Comparison of ENCODE assay signal across 10 mouse cellular contexts in genomic region chr17:86302861-86303331, GRCm38 (mm10).
DNase-seq lines count a peak whose midpoint lies in the region; ATAC-seq and TF ChIP-seq lines count a peak whose summit lies in the region.
"Had no signal": no experiment of that assay in that cellular context is flagged by ENCODE, and none has a peak within 500 bp of the region (broad histone marks: within the 10 kb centered on the region; RNA-seq: fewer than 3 reads in every experiment).

No protein-coding gene starts in this region.

- intact Hi-C loops in heart, postnatal 10 days (cut with DNase I) = loop anchor here (5.0 kb wide), 1 partner anchor 144 kb away; no protein-coding TSS in a partner anchor

- TF ChIP-seq CTCF in liver, adult 2 months (IDR thresholded peaks at IDR 0.05; ENCODE audit: low read depth, low read length) = no peak

- H3K4me1 ChIP-seq in neural tube, embryonic 13.5 days (replicated peaks) = peaks cover 71% of the 10 kb centered on the region
- H3K4me1 ChIP-seq in liver, adult 2 months (ENCODE audit: control insufficient read depth, insufficient read depth, low read length) = peaks cover 2% of the 10 kb centered on the region; the same call in 1 of the 2 replicates
- H3K4me1 ChIP-seq in hindbrain, embryonic 16.5 days (ENCODE audit: control insufficient read depth, insufficient read depth, low read depth, low read length) = peaks cover 22% of the 10 kb centered on the region

- DNase-seq in neural tube, embryonic 10.5 days (ENCODE audit: extremely low spot score, low spot score) = no peak
- peak; percentile 64 for DNase-seq in heart, postnatal 10 days
- no peak for DNase-seq in liver, adult 2 months (ENCODE audit: extremely low read depth, low read depth, low spot score)
- DNase-seq in thymus, postnatal 4 days = no peak
- no peak for DNase-seq in layer of hippocampus, adult 11-12 months (ENCODE audit: low spot score)
- no peak for DNase-seq in B cell, adult 2 months

- H3K4me2 ChIP-seq in neural tube, embryonic 13.5 days = no peak overlapping the region
- no peak overlapping the region for H3K4me2 ChIP-seq in hindbrain, embryonic 16.5 days (ENCODE audit: low read length)
- H3K4me2 ChIP-seq: embryonic facial prominence, embryonic 13.5 days; midbrain, embryonic 13.5 days had no signal

- H3K36me3 ChIP-seq in neural tube, embryonic 13.5 days = no peaks in the 10 kb centered on the region
- no peaks in the 10 kb centered on the region for H3K36me3 ChIP-seq in liver, adult 2 months (ENCODE audit: control insufficient read depth, insufficient read depth, low read length)
- no peaks in the 10 kb centered on the region for H3K36me3 ChIP-seq in hindbrain, embryonic 16.5 days (ENCODE audit: control insufficient read depth, insufficient read depth, low read length)
- H3K36me3 ChIP-seq: embryonic facial prominence, embryonic 13.5 days; midbrain, embryonic 13.5 days had no signal

- no peak for TF ChIP-seq POLR2A in liver, adult 2 months (IDR thresholded peaks at IDR 0.05; ENCODE audit: extremely low read depth, insufficient read depth, low read length)

- no peak overlapping the region for H3K4me3 ChIP-seq in neural tube, embryonic 13.5 days
- no peak overlapping the region for H3K4me3 ChIP-seq in liver, adult 2 months (ENCODE audit: insufficient read depth, low read depth, low read length)
- no peak overlapping the region for H3K4me3 ChIP-seq in hindbrain, embryonic 16.5 days (ENCODE audit: low read length)
- H3K4me3 ChIP-seq: embryonic facial prominence, embryonic 13.5 days; midbrain, embryonic 13.5 days had no signal

- 92% methylated on average over 14 of the region's 14 CpGs for WGBS in neural tube, embryonic 13.5 days
- WGBS in liver, adult 2 months = 84% methylated on average over 14 of the region's 14 CpGs
- 91% methylated on average over 14 of the region's 14 CpGs for WGBS in hindbrain, embryonic 16.5 days

- ATAC-seq in neural tube, embryonic 13.5 days (ENCODE audit: low read depth) = no peak
- ATAC-seq in hindbrain, embryonic 16.5 days = no peak
- ATAC-seq: midbrain, embryonic 13.5 days had no signal

- no peak overlapping the region for H3K9ac ChIP-seq in neural tube, embryonic 13.5 days
- no peak overlapping the region for H3K9ac ChIP-seq in liver, adult 2 months (ENCODE audit: low read depth, low read length)
- no peak overlapping the region for H3K9ac ChIP-seq in hindbrain, embryonic 16.5 days (ENCODE audit: low read depth, low read length)
- H3K9ac ChIP-seq: embryonic facial prominence, embryonic 13.5 days; midbrain, embryonic 13.5 days had no signal

- H3K27me3 ChIP-seq in neural tube, embryonic 13.5 days = no peaks in the 10 kb centered on the region
- no peaks in the 10 kb centered on the region for H3K27me3 ChIP-seq in liver, adult 2 months (ENCODE audit: control insufficient read depth, insufficient read depth, low read length)
- no peaks in the 10 kb centered on the region for H3K27me3 ChIP-seq in hindbrain, embryonic 16.5 days (replicated peaks; ENCODE audit: control insufficient read depth, insufficient read depth, low read length)
- H3K27me3 ChIP-seq: embryonic facial prominence, embryonic 13.5 days; midbrain, embryonic 13.5 days had no signal

- H3K27ac ChIP-seq in neural tube, embryonic 13.5 days (replicated peaks) = peak overlapping the region; percentile 75; the same call in 1 of the 2 replicates
- H3K27ac ChIP-seq in liver, adult 2 months (replicated peaks; ENCODE audit: insufficient read depth, low read depth, low read length) = peak overlapping the region; percentile 56
- H3K27ac ChIP-seq in hindbrain, embryonic 16.5 days (ENCODE audit: low read depth, low read length) = no peak overlapping the region
- H3K27ac ChIP-seq: embryonic facial prominence, embryonic 13.5 days had no signal

- H3K9me3 ChIP-seq in neural tube, embryonic 13.5 days = no peaks in the 10 kb centered on the region
- H3K9me3 ChIP-seq in hindbrain, embryonic 16.5 days (ENCODE audit: control insufficient read depth, low read length) = no peaks in the 10 kb centered on the region
- H3K9me3 ChIP-seq: embryonic facial prominence, embryonic 13.5 days; midbrain, embryonic 13.5 days had no signal

- peaks cover 11% of the 10 kb centered on the region; the same call in 1 of the 2 replicates for H3K79me2 ChIP-seq in liver, adult 2 months (ENCODE audit: control insufficient read depth, insufficient read depth, low read length)

Comparison
In these comparisons a context has a peak if more than half of its experiments do, and no peak if none do; other contexts are left out.
1. DNase-seq: peak in heart, postnatal 10 days (2 of 2); none in neural tube, embryonic 10.5 days (single experiment), liver, adult 2 months (single experiment), thymus, postnatal 4 days (single experiment), layer of hippocampus, adult 11-12 months (single experiment) and B cell, adult 2 months (0 of 2).